Comparison of ENCODE assay signal across 8 mouse cellular contexts in the genomic region with DNA sequence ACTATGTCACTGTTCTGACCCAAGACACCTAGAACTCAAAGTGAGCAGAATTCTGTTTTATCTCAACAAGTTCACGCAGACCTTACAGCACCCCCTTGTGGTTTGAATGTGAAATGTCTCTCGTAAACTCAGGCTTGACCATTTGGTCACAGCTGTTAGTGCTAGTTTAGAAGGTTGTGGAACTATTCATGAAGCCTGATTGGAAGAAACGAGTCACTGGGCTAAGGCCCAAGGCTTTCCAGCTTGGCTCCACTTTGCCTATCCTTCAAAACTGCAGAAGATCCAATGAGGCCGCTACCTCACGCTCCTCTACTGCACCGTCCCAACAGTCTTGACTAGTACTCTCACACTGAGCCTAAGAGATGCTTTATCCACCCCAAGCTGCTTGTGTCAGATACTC. TPM values are rescaled to one million over a fixed set of nuclear protein-coding genes. Genes with fewer than 3 reads are reported as not detected.
DNase-seq lines count a peak whose midpoint lies in the region; TF ChIP-seq lines count a peak whose summit lies in the region.

No protein-coding gene starts in this region.

- no peaks in the 10 kb centered on the region for H3K4me1 ChIP-seq in spleen, adult 2 months (ENCODE audit: control insufficient read depth, insufficient read depth, insufficient read length)

- no peaks in the 10 kb centered on the region for H3K27me3 ChIP-seq in spleen, adult 2 months (ENCODE audit: control insufficient read depth, insufficient read depth, low read length)

- intact Hi-C loops in left cerebral cortex, adult 2 months (cut with DNase I): no loop called here
- intact Hi-C loops in heart, postnatal 10 days (cut with DNase I): no loop called here

- peaks cover 28% of the 10 kb centered on the region for H3K36me3 ChIP-seq in spleen, adult 2 months (ENCODE audit: control insufficient read depth, insufficient read depth, low read length)

- TF ChIP-seq POLR2A in spleen, adult 2 months (IDR thresholded peaks at IDR 0.05; ENCODE audit: low read depth, low read length): no peak

- peak; percentile 82 for TF ChIP-seq CTCF in left cerebral cortex, adult 2 months (IDR thresholded peaks at IDR 0.05)
- peak; percentile 30; the same call in 1 of the 2 replicates for TF ChIP-seq CTCF in spleen, adult 2 months (IDR thresholded peaks at IDR 0.05; ENCODE audit: extremely low read depth, insufficient read depth, insufficient read length, insufficient replicate concordance)

- no peak overlapping the region for H3K27ac ChIP-seq in left cerebral cortex, adult 2 months
- H3K27ac ChIP-seq in spleen, adult 2 months (ENCODE audit: insufficient read depth, low read length): no peak overlapping the region

- WGBS in spleen, adult 2 months: 76% methylated on average over 6 of the region's 6 CpGs

- H3K4me3 ChIP-seq in left cerebral cortex, adult 2 months: no peak overlapping the region
- H3K4me3 ChIP-seq in spleen, adult 2 months (ENCODE audit: extremely low read depth, insufficient read depth, insufficient read length): no peak overlapping the region

- no peak for DNase-seq in left cerebral cortex, adult 2 months (ENCODE audit: extremely low spot score in 1 of 2, low spot score in 2 of 2)
- DNase-seq in left cerebral cortex, adult 11 months (ENCODE audit: low spot score): no peak
- DNase-seq in MEL-GATA-1-ER (ENCODE audit: extremely low read depth, low read depth): peak; percentile 15
- peak; percentile 48 for DNase-seq in cerebellum, adult 11 months
- DNase-seq in heart, postnatal 10 days: peak; percentile 74 to 77
- peak; percentile 37 to 72 for DNase-seq in lung, adult 18-20 months
- DNase-seq in spleen, adult 2 months (ENCODE audit: low read depth in 1 of 2, low spot score in 2 of 2): peak in 1 of 2 experiments; percentile 34
- no peak for DNase-seq in frontal cortex, postnatal 14 days (ENCODE audit: low spot score in 2 of 2)

RNA-seq across cellular contexts. Expression of a gene that starts 10.7 kb away (rescaled TPM):
- total RNA-seq in left cerebral cortex, adult 2 months (2021): 100 to 1,000 TPM in 1 of 2 experiments, 10 to 100 TPM in 1; 99.8 to 105 TPM
- 10 to 100 TPM; 59.8 to 65.2 TPM for total RNA-seq in heart, postnatal 10 days (2021)
- polyA plus RNA-seq in spleen, adult 2 months (2012; rRNA removed): 49.5 and 49.7 TPM in 2 replicates

RNA-seq across cellular contexts. Expression of a gene that starts 18.6 kb away (rescaled TPM):
- total RNA-seq in left cerebral cortex, adult 2 months (2021): 10 to 100 TPM in 1 of 2 experiments, 1 to 10 TPM in 1; 7.7 to 11.6 TPM
- total RNA-seq in heart, postnatal 10 days (2021): 10 to 100 TPM; 16.7 to 19.1 TPM
- polyA plus RNA-seq in spleen, adult 2 months (2012; rRNA removed): 11.9 and 19.7 TPM in 2 replicates

RNA-seq across cellular contexts. Expression of a gene that starts 41.8 kb away (rescaled TPM):
- not detected for total RNA-seq in left cerebral cortex, adult 2 months (2021)
- total RNA-seq in heart, postnatal 10 days (2021): not detected
- polyA plus RNA-seq in spleen, adult 2 months (2012; rRNA removed): 0.15 and 0.22 TPM in 2 replicates

Comparison
In these comparisons a context has a peak if more than half of its experiments do, and no peak if none do; other contexts are left out.
1. DNase-seq: peak in MEL-GATA-1-ER (single experiment), cerebellum, adult 11 months (single experiment), heart, postnatal 10 days (2 of 2) and lung, adult 18-20 months (2 of 2); none in left cerebral cortex, adult 2 months (0 of 2), left cerebral cortex, adult 11 months (single experiment) and frontal cortex, postnatal 14 days (0 of 2).